Mouse (Mus musculus): ENCODE measurements at regions not wholly inside any gene's neighbourhood (a gene's known extent, or its start where the extent isn't known, plus 50 kb on each side); places are given as distances from the start of the nearest gene placed in this dataset.
A peak's percentile ranks its signal among the peaks of the same experiment; 100 is the strongest.

DNA sequence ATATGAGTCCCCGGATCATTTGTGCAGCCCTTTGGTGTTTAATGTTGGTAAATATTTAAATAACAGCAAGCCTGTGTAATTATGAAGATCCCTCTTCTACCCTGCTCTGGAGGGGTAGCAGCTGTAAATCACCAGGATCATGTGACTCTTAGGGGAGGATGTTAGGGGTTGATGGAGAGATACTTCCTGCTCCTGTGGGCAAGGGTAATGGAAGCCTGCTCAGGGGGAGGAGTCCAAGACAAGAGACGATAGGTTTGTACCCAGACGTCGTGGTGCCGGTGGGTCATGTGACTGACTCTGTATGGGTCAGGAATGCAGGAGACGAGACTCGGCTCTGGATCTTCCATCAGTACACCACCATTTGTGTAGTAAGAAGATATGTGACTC, 166.7 kb downstream of the Cdh26 start:
- no peak for DNase-seq

DNA sequence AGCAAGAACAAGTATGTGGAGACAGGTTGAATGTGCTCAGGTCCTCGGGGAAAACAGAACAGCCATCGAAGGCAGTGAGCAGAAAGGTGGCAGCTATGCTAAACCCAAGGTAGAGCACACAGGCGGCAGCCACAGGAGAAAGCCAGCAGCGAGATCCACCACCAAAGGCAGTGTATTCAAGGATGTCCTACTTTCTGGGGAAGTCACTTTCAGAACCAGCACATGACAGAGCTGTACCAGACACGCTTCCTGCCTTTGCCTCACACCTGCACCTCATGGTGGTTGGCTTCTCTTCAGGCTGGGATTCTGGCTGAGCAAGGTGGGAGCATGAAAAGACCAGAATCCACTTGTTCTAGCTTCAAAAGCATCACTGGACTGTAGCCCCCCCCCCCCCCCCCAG, 168.0 kb downstream of the Cdh26 start:
- DNase-seq: no peak

DNA sequence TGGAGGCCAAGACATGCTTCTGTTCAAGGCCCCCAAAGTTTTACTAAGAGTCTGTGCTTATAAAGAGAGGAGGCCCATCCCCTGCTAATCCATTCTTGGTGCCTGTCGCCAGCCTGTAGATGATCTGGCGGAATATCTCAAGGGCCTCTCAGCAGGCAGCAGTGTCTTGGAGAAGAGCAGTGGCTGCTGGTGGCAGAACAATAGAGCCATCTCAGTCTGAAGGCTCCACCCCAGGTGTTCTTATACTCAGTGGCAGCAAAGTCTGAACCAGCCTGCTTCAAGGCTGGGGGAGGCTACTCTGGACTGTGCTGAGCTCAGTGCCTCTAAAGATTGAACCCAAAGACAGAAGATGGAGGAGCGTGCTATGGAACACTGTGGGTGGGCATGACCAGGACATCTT, 168.5 kb downstream of the Cdh26 start:
- no peak for DNase-seq

DNA sequence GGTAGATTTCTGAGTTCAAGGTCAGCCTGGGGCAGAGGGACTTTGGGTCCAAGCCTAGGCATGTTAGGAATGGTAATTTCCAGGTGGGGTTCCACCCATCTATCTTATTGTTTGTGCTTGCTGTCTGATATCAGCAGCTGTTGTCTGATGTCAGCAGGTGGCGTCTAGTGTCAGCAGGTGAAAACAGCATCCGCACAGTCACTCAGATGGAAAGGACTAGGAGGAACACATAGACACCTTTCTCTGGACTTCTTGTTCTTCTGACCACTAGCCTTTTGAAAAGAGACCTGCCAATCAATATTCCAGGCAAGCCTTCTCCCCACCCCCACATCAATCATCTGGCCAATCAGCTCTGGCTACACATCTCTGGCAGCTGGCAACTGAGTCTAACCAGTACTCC, 173.1 kb downstream of the Cdh26 start:
- no peak for DNase-seq

DNA sequence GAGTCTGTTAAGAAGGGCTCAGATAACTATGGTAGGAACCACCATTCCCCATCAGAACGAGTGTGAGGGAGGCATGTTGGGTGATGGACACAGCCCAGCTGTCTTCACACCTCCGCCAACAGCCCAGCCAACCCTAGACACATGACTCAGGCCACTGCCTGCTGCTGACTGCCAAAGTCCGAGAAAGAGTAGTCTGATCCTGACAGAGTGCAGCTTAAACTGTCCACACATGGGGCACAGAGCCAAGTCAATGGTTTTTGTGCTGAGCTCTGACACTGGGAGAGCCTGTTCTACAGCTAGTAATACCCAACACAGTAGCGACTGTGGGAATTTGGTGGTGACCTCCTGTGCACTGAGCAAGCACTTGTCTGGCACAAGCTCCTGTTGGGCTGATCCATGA, 176.4 kb downstream of the Cdh26 start:
- peak in 1 of 2 experiments; percentile 41 for DNase-seq

DNA sequence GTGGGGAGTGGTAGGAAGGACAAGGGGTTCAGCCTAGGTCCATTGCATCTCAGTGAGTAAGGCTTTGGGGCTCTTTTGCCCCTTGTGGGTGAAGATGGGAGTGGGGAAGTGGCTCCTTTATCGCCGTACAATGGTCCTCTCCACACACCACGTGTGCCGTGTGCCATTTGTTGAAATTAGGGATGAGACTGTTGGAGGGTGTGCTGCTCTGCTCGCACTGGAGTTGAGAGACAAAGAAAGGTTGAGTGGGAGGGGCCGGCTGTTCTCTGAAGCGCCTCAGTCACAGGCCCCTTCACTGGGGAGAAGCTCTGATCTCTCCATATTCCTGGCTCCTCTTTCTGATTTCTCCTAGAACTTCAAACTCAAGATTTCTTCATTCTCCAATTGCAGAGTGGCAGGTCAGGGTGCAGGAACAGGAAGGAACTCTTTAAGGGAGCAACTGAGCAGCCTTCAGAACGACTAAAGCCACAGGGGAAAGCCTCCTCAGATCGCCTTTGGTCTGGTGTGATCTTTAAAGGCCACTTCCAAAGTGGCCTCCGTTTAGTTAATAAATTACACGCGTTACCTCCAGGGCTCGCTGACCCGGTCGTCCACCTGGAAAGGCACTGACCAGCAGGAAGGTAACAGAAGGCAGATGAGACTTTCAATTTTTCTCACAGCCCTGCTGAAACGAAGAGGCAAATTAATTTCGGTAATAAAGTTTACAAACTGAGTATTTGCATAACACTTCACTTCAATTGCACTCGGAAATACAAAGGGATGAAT, 180.1 kb downstream of the Cdh26 start:
- DNase-seq: no peak

DNA sequence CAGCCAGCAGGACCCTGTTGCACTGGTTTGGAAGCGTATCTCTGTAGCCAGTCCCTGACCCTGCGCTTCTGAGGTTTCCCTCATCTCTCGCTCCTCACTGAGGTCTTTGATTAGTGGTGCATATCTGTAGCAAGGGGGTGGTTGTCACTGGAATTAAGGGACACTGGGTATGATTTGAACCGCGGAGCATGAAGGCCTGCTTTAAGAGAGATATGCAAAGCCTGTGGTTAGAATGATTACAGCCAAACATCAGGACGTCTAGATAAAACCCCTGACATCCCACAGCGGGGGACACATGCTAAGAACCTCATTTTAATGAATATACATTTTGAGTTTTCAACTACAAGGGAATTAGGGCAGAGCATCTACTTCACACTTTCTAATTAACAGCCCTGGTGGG, 184.4 kb downstream of the Cdh26 start:
- DNase-seq: no peak

DNA sequence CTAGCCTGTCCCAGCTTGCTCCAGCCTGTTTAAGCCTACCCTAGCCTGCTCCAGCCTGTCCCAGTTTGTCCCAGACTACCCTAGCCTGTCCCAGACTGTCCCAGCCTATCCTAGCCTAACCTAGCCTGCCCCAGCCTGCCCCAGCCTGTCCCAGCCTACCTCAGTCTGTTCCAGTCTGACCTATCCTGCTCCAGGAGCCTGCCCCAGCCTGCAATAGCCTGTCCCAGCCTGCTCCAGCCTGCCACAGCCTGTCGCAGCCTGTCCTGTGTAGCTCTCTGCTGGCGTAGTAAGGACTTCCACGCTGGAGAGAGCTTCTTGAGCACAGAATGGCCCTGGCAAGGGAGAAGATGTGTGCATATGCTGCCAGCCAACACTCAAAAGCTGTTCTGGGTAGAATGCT, 192.5 kb downstream of the Cdh26 start:
- DNase-seq: no peak

DNA sequence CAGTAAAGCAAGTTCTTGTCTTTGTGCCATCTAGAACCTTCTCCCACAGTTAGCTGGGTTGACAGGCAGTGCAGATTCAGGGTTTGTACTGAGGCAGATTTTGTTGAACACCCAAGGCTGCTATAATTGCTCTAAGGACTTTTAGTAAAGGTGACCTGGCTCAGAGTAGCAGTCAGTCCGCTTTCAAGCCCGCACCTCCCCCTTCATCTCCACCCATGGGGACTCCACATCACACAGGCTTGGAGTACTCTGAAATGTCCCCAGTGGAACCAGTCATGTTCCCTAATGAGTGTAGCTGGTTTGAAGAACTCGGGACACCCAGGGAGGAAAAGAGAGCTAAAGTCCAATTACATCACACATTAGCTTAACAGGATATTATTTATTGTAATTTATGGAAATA, 194.1 kb downstream of the Cdh26 start:
- DNase-seq: no peak

DNA sequence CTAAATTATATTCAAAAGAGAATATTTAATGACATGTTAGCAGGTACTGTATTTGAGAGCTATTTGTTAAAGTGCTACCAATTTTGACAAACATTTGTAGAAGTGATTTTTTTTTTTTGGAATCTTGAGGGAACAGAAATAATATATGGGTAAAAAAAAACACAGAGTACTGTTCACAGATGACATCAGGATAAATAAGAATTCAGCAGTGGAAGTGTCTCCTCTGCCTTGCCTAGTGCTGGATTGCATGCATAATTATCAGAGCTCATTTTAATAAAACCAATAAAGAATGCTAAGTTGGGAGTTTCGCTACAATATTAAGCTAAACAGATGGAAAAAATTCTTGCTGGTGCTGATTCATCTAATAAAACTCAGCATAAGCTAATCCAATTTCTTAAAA, 194.6 kb downstream of the Cdh26 start:
- DNase-seq: no peak

DNA sequence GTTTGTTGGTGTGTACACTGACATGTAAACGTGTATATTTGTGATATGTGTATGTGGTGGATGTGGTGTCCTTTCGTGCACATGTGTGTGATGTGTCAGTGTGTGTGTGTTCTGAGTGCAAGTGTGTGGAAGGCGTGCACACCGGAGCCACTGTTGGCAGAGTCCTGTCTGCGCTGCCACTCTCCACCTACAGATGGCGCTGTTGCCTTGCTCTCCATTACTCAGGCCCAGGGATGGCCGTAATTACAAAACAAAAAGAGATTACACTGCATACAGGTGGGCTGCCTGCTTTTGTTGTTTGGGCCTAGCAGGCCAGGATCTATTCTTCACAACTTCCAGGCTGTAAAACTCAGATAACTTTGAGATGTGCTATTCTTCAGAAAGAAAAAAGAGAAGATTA, 199.4 kb downstream of the Cdh26 start:
- DNase-seq: peak; percentile 61 to 73

DNA sequence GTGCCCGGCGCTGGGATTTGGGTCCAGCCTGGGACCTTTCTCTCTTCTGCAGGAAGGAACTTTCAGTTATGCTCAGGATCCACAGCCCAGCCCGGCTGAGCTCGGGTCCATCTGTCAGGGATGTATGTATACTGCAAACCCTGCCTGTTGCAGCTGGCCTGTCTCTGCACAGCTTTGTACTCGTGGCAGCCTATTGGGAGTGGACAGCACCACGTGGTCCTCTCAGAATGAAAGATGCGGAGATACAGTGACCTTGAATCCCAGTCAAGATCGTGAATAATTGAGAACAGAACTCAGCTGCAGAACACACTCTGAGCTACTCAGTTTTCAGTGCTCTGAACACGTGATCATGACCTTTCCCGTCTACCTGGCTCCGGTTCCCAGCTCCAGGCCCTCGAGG, 200.2 kb downstream of the Cdh26 start:
- no peak for DNase-seq

DNA sequence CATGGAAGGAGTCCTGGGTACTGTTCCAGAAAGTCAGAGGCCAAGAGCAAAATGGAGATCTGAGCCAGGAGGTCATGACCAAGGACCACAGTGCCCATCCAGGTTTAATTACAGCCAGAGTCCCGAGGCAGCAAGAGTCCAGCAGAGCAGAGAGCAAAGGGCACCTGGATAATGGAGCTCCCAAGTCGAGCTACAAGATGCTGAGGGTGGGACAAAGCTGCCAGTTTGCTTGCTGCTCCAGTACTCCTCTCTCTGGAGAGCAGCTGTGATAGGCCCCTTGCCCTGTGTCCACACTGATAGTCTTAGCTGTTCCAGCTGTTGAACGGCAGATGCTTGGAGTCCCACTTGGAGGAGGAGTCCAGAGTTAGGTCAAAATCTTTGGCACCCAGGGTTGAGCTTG, 201.0 kb downstream of the Cdh26 start:
- no peak for DNase-seq

DNA sequence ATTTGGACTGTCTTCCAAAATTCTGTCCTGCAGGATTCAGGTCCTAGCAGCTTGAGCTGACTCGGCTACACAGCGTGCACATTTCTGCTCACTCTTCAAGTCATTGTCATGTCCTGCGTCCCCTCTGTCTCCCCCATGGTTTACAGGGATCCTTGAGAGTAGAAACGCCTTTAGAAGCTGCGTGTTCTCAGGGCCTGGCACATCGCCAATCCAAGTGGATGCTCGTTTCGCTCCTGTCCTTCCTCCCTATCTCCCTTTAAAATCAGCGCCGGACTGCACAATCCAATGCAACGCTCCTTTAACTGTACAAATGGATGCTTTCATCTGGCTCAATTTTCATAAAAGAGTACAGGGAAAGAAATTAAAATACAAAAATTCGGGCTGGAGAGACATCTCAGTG, 201.6 kb downstream of the Cdh26 start:
- peak in 1 of 2 experiments; percentile 34 for DNase-seq

DNA sequence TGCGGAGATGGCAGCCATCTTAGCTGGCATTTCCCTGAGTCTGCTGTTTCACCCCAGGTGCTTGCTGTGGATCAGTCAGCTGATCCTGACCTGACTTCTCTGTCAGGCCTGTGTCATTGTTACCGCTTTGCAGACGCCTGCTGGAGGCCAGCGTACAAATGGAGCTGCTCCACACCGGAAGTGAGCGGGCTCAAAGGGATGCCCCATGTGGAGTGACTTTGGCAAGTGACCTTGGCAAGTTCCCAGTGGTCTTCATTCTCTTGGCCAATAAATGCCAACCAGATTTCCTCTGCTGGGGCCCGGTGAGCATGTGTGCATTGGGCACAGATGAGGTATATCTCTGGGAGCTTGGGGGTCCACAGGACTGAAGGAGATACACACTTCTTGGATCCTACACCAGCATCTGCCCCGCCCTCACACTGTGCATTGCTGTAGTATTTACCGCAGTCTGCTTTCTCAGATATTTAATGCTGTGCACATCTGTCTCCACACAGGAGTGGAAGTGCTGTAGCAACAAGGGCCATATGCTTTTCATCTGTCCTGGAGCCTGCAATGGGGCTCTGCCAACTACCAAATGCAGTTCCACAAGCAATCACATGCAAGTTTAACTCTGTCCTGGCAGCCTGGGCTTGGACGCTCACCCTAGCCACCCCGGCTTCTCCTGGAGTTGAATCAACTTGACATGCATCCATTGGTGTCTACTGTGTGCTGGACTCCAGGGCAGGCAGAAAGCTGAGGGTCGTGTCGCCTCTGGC, 202.7 kb downstream of the Cdh26 start:
- DNase-seq: no peak

DNA sequence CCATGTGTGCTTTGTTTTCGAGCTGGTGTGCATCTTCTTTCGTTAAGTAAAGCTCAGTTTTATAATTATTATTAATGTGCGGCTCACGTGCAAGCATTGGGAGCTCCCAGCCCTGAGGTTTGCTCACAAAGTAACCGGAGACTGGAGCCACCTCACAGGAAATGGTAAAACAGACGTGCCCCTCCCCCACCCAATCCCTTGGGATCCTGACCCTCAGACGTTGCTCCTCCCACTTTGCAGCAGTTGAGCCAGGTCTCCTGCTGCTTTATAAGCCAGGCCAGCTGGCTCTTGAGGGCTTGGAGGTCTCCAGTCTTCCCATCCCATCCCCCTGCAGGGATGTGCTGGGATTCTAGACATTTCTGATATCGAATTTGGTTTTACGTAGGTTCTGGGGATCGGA, 203.8 kb downstream of the Cdh26 start:
- DNase-seq: no peak

DNA sequence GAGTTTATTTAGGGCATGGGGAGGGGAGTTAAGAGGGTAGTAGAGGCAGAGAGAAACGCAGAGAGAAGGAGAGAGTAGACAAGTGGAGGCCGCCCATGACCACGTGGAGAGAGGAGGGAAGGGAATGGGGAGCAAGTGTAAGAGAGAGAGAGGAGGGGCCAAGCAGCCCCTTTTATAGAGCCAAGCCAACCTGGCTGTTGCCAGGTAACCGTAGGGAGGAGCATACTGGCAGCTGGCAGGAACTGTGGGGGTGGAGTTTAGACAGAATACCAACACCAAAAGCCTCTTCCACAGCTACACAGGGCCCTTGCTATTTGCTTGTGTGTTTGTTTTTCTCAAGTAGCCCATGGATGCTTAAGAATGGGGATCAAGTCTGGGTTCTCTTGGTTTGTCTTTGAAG, 205.4 kb downstream of the Cdh26 start:
- no peak for DNase-seq

DNA sequence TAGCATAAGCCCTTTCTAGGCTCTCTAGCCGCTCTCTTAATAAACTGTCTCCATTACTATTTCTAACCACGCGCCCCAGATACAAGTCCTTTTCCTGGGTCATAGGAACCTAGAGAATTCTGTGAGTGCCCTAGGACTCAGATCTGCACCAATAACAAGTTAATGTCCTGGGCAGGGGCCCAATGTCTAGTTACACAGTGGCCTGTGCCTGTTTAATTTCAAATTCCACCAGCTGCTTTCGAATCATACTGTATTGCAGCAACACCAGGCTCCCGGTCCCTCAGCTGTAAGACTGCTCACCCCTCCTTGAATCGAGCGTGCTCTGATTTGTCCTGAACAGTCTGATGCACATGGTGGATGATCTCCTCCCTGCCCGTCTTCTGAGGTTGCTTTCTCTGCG, 206.6 kb downstream of the Cdh26 start:
- no peak for DNase-seq

DNA sequence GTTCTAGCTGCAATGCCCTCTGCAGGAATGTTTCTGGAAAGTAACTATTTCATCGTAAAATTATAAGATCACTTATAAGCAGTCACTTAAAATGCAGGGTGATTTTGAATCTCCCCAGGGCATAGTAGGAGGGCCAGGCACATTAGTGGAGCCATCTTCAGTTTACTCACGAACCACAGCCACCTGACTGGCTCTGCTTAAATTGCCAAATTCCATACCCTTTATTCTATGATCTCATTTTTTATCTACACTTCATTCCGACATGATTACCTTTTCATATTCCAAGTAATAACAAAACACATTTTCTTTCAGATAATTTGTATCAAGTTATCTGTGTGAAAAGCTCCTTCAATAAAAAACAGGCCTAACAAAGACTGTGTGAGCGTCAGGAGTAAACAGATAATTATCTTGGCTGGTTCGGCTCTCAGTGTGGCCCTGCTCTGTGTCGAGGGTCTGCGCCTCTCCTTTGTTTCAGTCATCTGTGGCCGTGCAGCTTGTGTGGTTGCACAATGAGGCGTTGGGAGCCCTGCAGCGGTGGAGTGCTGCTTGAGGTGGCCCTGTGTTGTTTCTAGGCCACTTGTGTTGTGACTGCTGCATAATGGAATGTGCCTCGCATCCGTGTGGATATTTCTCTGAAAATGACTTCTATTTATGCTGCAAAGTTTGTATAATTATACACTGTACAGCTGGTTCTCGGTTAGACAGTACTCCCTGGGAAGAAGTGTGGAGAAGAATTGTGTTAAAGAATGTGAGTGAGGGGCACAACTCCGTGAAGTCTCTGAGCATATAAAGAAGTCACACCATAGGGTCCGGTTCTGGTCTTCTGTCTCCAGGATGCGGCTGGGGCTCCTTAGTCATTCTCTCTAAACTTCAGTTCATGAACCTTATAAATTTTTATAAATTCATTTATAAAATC, 212.1 kb downstream of the Cdh26 start:
- DNase-seq: no peak

DNA sequence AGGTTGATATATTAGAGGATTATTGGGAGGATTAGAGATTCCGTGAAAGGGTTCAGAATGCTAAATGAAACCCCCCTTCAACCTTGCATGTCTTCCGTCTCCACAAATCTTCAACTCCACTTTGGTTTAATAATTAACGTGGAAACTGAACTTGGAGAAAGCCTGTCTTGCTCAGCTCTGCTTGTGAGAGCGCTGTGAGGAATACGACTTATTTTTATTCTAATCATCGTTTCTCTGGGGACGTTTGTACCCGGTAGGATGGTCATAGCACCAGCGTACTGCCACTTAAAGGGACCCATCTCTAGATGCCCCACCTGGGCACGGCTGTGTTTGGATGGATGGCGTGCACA, 212.7 kb downstream of the Cdh26 start:
- DNase-seq: no peak

DNA sequence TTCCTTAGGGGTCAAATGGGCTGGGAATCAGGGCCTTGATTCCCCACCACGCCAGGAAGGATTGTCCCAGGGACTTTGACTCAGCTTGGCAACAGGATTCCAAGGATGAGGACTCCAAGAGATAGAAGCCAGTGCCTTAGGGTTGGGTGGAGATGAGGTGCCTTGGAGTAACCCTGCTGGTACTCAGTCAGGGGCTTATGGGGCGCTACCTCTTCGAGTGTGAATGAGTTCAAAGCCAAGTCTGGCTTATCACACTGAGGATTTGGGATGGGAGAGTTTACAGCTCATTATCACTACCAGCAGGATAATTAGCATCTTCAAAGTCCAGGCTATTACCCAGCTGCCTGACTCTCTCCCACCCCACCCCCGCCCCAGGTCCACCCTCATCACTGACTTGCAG, 213.5 kb downstream of the Cdh26 start:
- DNase-seq: no peak

DNA sequence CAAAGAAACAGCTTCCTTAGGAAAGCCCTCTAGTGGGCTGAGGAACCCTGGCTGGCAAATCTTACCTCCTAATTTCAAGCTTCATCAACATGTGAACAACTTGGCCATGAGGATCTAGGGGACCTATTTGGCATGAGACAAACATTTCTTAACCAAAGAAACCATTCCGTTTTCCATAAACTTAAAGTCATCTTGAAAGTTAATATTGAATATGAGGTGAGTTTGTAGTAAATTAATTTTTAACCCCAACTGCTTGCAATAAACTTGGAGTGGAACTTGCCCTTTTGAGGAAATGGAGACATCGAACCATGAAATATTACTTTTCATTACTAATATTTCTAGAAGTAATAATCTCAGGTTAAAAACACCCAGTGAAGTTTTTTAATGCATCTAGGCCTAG, 229.7 kb downstream of the Cdh26 start:
- DNase-seq: no peak

DNA sequence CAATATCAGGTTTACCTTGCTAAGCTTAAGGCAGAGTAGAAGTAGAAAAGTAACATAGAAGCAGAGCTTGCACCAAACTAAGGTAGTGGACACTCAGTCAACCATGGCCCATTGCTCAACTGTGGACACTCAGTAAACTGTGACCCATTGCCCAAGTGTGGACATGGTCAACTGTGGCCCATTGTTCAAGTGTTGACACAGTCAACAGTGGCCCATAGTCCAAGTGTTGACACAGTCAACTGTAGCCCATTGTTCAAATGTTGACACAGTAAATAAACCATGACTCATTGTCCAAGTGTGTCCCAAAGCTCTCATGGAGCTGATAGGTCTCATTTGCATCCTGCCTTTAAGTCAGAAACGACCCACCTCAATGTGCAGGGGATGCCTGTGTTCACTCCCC, 232.1 kb downstream of the Cdh26 start:
- DNase-seq: no peak

DNA sequence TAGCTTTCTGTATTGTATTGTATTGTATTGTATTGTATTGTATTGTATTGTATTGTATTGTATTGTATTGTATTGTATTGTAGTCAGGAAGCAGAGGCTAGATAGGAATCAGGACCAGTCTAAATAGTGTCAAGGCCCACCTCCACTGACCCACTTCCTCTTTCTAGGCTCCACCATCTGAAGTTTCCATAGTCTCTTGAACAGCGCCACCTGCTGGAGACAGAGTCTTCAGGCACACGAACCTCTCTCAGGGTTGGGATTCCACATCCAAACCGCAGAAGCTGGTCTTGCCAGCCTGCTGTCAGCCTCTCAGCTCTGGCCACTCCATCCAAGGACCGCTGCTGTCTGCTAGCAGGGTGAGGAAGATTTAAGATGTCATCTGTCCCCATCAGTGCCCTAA, 234.6 kb downstream of the Cdh26 start:
- DNase-seq: peak; percentile 41 to 70
